Mouse (Mus musculus) thymus, adult 2 months (tissue): ENCODE results near the gene Vps16. TPM values are rescaled to one million over a fixed set of nuclear protein-coding genes. Genes with fewer than 3 reads are reported as not detected.
A peak's percentile ranks its signal among the peaks of the same experiment; 100 is the strongest.

Source experiments
- DNase-seq: peaks from one replicate; pipeline ENCODE4 v3.0.0; 2021
- H3K27ac ChIP-seq: fragments of 200-500 bp; 2 replicates; pipeline ENCODE4 v1.5.1; 2012; ENCODE audit warnings: low read length, control low read depth; ENCODE audit not compliant: control insufficient read depth, insufficient read depth
- H3K27me3 ChIP-seq: fragments of 200-500 bp; 2 replicates; pipeline ENCODE4 v1.6.1; 2012; ENCODE audit warnings: mild to moderate bottlenecking, low read length, moderate library complexity, mixed read lengths; ENCODE audit not compliant: control insufficient read depth, insufficient read depth
- H3K36me3 ChIP-seq: fragments of 200-500 bp; 2 replicates; pipeline ENCODE4 v1.6.1; 2012; ENCODE audit warnings: mild to moderate bottlenecking, low read length, moderate library complexity; ENCODE audit not compliant: control insufficient read depth, insufficient read depth
- H3K4me1 ChIP-seq: fragments of 200-500 bp; replicated peaks from 2 replicates; pipeline ENCODE4 v1.6.1; 2012; ENCODE audit warnings: low read length; ENCODE audit not compliant: control insufficient read depth, insufficient read depth
- H3K4me3 ChIP-seq: fragments of 200-500 bp; 2 replicates; pipeline ENCODE4 v1.5.1; 2012; ENCODE audit warnings: mild to moderate bottlenecking, low read length, control low read depth, moderate library complexity; ENCODE audit not compliant: control insufficient read depth, insufficient read depth
- CTCF ChIP-seq: fragments of 200-500 bp; IDR thresholded peaks from 2 replicates; pipeline ENCODE4 v1.5.1; 2012; ENCODE audit warnings: mild to moderate bottlenecking, control low read depth, low read length, moderate library complexity, borderline replicate concordance; ENCODE audit not compliant: control insufficient read depth, poor library complexity, insufficient read depth; ENCODE audit errors: extremely low read depth
- POLR2A ChIP-seq: fragments of 200-500 bp; IDR thresholded peaks from 2 replicates; pipeline ENCODE4 v1.6.1; 2012; ENCODE audit warnings: mild to moderate bottlenecking, low read length, control low read depth, moderate library complexity; ENCODE audit not compliant: control insufficient read depth, poor library complexity, insufficient read depth; ENCODE audit errors: extremely low read depth
- WGBS: fragments of 180-500 bp; shearing (Covaris S2); methylation state at CpG from one replicate; pipeline ENCODE4 v1.1.7; 2018; 5-methylcytosine and 5-hydroxymethylcytosine counted together
- polyA plus RNA-seq: library from polyadenylated mRNA; depleted of rRNA; stranded (reverse); fragments of >200 nt; gene quantifications from 2 replicates; pipeline ENCODE4 v1.2.3, GENCODE M21; 2012

The Vps16 gene
- polyA plus RNA-seq, 1 experiment = 213 TPM

DNA sequence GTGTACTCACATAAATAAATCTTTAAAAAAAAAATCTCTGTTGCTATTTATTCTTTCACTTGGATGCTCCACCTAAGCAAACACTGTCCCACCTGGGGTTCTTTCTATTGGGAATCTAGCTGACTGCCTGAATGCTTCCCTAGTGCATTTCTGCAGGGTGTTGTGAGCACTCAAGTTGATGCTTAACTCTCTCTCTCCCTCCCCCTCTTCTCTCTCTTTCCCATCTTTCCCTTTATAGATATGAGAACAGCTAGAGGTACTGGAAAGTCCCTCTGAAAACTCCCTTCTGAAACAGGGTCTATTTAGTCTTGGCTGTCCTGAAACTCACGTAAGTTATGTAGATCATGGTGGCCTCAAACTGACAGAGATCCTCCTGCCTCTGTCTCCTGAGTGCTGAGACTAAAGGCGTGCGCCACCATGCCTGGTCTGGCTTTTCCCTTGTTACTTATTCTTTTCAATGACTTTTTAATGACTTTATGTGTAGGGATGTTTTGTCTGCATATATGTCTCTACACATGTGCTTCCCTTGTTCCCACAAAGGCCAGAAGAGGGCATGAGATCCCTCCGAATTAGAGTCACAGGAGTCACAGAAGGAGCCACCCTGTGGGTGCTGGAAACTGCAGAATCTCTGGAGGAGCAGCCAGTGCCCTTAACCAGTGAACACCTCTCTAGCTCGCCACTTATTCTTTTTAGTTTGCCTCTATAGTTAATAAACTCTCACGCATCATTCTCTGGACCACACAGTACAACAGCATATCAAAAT, 9.9 kb upstream of the Vps16 start:
- no peaks in the 10 kb centered on the region for H3K27me3 ChIP-seq
- no peak overlapping the region for H3K4me3 ChIP-seq
- TF ChIP-seq POLR2A (no peak), CTCF (no peak)
- no peak for DNase-seq
- no peak overlapping the region for H3K27ac ChIP-seq
- 84% methylated on average over 6 of the region's 6 CpGs for WGBS
- H3K36me3 ChIP-seq = no peaks in the 10 kb centered on the region
- H3K4me1 ChIP-seq = no peaks in the 10 kb centered on the region

DNA sequence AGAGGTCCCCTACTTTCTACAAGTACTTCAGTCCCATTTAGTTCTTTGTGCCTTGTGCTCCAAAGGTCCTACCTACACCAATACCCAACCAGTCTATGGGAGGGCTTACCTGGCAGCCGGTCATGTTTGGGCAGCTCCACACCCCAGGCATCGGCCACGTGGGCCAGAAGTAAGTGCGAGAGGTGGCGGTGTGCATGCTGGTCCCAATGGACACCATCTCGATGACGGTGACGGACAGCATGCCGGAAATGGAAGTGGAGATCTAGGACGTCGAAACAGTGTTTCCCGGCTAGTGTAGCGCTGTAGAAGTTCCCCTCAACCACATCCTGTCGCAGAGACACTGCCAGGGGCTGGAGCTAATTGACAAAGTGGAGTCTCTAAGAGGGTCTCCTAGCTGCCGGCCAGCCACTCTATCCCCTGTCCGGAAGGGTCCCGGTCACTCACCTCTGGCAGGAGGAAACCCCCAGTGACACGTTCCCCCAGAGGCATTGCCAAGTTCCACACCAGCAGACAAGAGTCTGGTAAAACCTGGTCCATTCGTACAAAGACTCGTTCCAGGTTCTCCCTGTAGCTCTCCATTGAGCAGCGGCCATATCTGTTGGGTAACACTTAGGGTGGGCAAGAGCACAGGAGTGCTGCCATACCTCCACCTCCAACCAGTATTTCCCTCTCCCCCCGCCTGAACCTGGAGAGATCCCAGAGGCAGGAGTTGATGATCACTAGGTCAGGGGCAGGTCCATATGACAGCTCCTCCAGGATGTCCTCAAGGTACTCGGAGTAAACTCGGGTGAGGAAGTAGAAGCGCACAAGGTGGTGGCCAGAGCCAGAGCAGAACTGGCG, 2.1 kb upstream of the Vps16 start:
- 95% methylated on average over 26 of the region's 26 CpGs for WGBS
- Histone ChIP-seq H3K27ac (no peak overlapping the region), H3K36me3 (no peaks in the 10 kb centered on the region), H3K4me1 (peaks cover 7% of the 10 kb centered on the region), H3K4me3 (no peak overlapping the region), H3K27me3 (no peaks in the 10 kb centered on the region)
- DNase-seq = no peak
- no peak for TF ChIP-seq POLR2A
- TF ChIP-seq CTCF = no peak

GRCm38 (mm10) chr2:130423397-130424125, 578 bp upstream of the Vps16 start:
- TF ChIP-seq CTCF (no peak), POLR2A (peak; percentile 39; the same call in 1 of the 2 replicates)
- Histone ChIP-seq H3K4me1 (peaks cover 7% of the 10 kb centered on the region), H3K27me3 (no peaks in the 10 kb centered on the region), H3K4me3 (peak overlapping the region; percentile 83), H3K36me3 (no peaks in the 10 kb centered on the region), H3K27ac (peak overlapping the region; percentile 12; the same call in 1 of the 2 replicates)
- peak; percentile 83 for DNase-seq
- 18% methylated on average over 49 of the region's 49 CpGs for whole genome bisulfite sequencing

GRCm38 (mm10) chr2:130425112-130425511, 973 bp downstream of the Vps16 start:
- peaks cover 7% of the 10 kb centered on the region for H3K4me1 ChIP-seq
- no peak overlapping the region for H3K27ac ChIP-seq
- H3K27me3 ChIP-seq = no peaks in the 10 kb centered on the region
- TF ChIP-seq CTCF (no peak), POLR2A (no peak)
- WGBS = 25% methylated on average over 5 of the region's 5 CpGs
- H3K36me3 ChIP-seq = no peaks in the 10 kb centered on the region
- no peak for DNase-seq
- no peak overlapping the region for H3K4me3 ChIP-seq

- no peak for TF ChIP-seq CTCF
- no peak for TF ChIP-seq POLR2A
- no peak overlapping the region for H3K27ac ChIP-seq
- WGBS = 83% methylated on average over 2 of the region's 2 CpGs
These were observed 5.7 kb downstream of the Vps16 start for GRCm38 (mm10) chr2:130429851-130430250.

GRCm38 (mm10) chr2:130430484-130430883, 6.3 kb downstream of the Vps16 start:
- 84% methylated on average over 3 of the region's 3 CpGs for WGBS
- no peaks in the 10 kb centered on the region for H3K36me3 ChIP-seq
- H3K27me3 ChIP-seq = no peaks in the 10 kb centered on the region
- H3K4me1 ChIP-seq = no peaks in the 10 kb centered on the region
- TF ChIP-seq CTCF (no peak), POLR2A (no peak)
- no peak for DNase-seq
- H3K4me3 ChIP-seq = no peak overlapping the region
- H3K27ac ChIP-seq = no peak overlapping the region

More at GRCm38 (mm10) chr2:130429851-130430250, 5.7 kb downstream of the Vps16 start:
- DNase-seq = no peak
- Histone ChIP-seq H3K4me1 (peaks cover 2% of the 10 kb centered on the region; the same call in 1 of the 2 replicates), H3K4me3 (no peak overlapping the region), H3K36me3 (no peaks in the 10 kb centered on the region), H3K27me3 (no peaks in the 10 kb centered on the region)
